Mouse (Mus musculus): ENCODE measurements around the gene Gm17324.
"Not testable (repeated sequence)": the region's sequence is repeated elsewhere in the genome, so short reads cannot be mapped to it uniquely, and the experiment has no call there.

Gene Gm17324

DNA sequence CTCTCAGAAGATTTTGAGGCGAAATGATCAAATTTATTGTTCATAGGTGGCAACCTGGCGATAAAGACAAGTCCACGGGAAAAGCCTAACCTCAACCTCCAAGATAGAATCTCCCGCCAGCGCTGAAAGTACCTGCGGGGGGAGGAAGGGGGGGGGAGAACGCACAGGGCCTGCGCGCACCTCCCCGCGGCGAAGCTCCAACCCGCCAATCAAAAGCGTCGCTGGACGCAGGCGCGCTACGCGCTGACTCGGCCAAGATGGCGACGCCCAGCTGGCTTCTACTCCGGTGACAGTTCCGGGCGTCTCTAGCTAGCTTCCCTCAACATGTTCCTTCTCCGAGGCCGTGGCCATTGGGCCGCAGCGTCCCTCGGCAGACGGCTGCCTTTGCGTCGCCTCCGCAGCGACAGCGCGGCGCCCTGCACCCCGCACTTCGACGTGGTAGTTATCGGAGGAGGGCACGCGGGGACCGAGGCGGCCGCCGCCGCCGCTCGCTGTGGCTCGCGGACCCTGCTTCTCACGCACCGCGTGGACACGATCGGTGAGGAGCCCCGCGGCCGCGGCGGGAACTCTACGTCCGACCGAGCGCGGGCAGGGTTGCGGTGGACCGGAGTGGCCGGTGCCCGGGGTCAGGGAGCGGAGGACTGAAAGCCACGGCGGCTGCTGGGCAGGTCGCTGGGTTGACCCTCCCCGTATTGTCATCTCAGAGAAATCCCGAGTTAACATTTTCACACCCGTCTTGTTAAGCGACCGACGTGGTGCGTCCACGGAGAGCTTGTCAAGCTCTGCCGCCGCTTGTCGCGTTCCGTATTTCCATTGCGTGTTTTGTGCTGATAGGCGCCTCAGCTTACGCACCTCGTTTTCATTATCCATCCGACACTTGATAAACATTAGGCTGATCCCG lies at the start of gene Gm17324, which contains the start of gene Mto1:
Gene Gm17324 (minus strand): TSS at position 814 of the 901 bp plus-strand sequence.
Gene Mto1 (plus strand): TSS at position 236 of the 901 bp plus-strand sequence.
- peak; percentile 86 to 88 for DNase-seq (ENCODE audit: low spot score in 2 of 2)

DNA sequence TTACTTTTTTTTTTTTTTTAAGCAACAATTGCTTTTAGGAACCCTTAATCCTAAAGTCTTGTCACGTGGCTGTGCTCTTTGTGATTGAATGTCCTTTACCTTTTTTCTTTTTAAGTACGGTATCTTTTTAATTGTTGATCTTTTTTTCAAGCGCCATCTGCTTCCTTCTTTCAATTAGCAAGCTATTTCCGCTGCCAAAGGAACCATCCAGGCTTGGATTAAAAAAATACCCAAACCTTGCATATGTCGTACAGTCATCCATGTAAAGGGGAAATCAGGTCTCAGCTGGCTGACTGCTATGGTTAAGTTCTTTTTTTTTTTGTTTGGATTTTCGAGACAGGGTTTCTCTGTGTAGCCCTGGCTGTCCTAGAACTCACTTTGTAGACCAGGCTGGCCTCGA lies 44.6 kb upstream of the Gm17324 start:
- no peak for DNase-seq (ENCODE audit: low spot score in 2 of 2)

DNA sequence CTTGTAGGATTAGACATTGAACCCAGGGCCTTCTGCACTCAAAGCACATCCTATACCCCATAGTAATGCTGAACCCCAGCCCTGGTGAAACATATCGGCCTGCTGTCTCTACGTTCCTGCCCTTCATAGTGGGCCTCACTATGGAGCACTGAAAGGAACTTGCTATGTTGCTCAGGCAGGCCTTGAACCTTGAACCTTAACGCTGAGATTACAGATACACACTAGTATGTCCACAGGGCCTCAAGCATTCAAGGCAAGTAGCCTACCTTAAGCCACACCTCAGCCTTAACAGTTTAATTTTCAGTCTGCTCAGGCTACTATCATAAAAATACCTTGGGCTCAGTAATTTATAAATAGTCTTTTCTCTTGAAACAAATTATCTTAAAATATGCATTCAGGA lies 43.7 kb upstream of the Gm17324 start:
- DNase-seq (ENCODE audit: low spot score in 2 of 2): no peak

DNA sequence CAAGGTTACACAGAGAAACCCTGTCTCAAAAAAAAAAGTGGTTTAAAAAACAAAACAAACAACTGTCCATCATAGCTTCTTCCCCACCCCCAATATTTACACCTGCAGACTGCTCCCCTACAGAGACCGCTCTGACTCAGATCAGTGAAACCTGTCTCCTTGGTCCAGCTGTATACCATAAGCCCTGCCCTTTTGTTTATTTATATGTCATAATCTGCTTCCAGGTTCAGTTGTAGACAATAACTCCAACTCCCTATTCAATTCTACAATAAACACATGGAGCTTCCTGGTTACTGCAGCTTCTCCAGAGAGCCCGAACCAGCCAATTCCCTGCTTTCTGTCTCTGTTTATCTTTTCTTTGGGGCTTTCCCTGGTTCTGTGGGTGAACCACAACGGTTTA lies 42.6 kb upstream of the Gm17324 start:
- DNase-seq (ENCODE audit: low spot score in 2 of 2): no peak

- DNase-seq (ENCODE audit: low spot score in 2 of 2): peak; percentile 48 to 67
These were observed 40.4 kb upstream of the Gm17324 start, which contains the start of gene Eef1a1 for GRCm38 (mm10) chr9:78488890-78489420. Gene Eef1a1, minus strand, starts transcription at chr9:78489151.

- DNase-seq (ENCODE audit: low spot score in 2 of 2): not testable (repeated sequence)
These were observed 39.4 kb upstream of the Gm17324 start for GRCm38 (mm10) chr9:78488021-78488420.

DNA sequence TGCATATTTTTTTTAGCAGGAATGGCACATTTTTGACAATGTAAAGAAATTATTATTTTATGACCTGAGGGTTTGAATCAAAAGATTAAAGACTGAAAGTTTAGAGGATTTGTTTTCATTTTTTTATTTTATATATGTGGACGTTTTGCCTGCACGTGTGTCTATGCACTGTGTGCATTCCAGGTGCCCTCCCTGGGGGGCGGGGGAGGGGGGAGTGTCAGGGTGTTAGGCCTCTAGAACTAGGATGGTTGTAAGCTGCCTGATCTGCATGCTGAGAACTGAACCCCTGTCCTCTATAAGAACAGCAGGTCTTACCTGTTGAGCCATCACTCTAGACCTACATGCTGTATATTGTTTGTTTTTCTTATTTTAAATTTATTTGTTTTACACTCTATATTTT lies 36.1 kb upstream of the Gm17324 start:
- DNase-seq (ENCODE audit: low spot score in 2 of 2): no peak

GRCm38 (mm10) chr9:78482386-78482785 lies 33.8 kb upstream of the Gm17324 start:
- DNase-seq (ENCODE audit: low spot score in 2 of 2): no peak

DNA sequence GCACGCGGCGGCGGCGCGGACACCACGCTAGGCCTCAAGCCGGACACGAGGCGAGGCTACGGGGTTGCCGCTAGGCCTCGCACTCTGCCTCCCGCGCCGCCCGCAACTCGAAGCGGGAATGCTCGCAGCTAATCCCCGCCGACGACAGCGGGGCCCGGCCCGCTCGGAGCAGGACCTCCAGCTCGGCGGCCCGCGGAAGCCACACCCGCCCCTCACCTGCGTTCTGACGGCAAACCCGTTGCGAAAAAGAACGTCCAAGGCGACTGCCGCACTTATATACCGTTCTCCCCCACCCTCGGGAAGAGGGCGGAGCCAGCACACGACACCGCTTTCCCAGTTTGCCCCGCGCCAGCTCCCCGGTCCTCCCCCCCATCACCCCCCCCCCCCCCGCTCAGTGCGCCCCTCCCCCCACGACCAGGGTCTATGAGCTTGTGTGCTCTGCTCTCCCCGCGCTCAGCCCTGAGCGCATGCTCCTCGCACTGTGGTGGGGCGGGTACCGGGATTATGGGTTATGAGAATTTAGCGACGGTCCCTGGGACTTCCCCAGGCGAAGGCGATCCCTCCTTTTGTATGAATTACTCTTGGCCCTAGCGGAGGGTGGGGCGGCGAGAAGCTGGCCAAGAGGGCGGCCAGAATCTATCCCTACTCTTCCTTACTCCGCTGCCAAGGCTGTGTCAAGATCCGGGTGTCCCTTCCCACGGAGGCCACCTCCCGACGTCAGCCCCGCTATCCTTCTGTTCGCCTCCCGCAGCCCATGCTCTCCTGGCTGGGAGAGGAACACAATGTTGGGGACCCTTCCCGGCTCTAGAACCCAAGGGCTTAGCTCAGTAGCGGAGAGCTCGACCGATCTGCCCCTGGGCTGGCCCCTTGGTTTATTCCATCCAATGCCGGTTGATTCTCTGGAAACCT lies 33.1 kb upstream of the Gm17324 start:
- peak; percentile 96 to 97 for DNase-seq (ENCODE audit: low spot score in 2 of 2)

GRCm38 (mm10) chr9:78480706-78481358 lies 32.2 kb upstream of the Gm17324 start:
- peak; percentile 69 to 77 for DNase-seq (ENCODE audit: low spot score in 2 of 2)

DNA sequence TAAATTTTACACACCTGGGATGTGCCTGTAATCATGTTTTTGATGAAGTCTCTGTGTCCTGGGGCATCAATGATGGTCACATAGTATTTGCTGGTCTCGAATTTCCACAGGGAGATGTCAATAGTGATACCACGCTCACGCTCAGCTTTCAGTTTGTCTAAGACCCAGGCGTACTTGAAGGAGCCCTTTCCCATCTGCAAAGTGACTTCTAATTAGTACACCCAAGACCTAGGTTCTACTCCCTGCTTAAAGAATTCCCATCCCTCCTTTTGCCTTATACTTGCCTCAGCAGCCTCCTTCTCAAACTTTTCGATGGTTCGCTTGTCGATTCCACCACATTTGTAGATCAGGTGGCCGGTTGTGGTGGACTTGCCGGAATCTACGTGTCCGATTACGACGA lies 31.6 kb upstream of the Gm17324 start:
- peak; percentile 5 to 10 for DNase-seq (ENCODE audit: low spot score in 2 of 2)

DNA sequence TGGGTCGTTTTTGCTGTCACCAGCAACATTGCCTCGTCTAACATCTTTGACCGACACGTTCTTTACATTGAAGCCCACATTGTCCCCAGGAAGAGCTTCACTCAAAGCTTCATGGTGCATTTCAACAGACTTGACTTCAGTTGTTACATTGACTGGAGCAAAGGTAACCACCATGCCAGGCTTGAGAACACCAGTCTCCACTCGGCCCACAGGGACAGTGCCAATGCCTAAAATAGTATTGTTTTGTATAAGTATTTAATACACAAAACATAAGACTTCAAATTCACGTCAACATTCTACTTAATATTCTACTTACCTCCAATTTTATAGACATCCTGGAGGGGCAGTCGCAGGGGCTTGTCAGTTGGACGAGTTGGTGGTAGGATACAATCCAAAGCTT lies 30.7 kb upstream of the Gm17324 start:
- DNase-seq (ENCODE audit: low spot score in 2 of 2): not testable (repeated sequence)

GRCm38 (mm10) chr9:78478009-78478605 lies 29.5 kb upstream of the Gm17324 start:
- not testable (repeated sequence) for DNase-seq (ENCODE audit: low spot score in 2 of 2)

DNA sequence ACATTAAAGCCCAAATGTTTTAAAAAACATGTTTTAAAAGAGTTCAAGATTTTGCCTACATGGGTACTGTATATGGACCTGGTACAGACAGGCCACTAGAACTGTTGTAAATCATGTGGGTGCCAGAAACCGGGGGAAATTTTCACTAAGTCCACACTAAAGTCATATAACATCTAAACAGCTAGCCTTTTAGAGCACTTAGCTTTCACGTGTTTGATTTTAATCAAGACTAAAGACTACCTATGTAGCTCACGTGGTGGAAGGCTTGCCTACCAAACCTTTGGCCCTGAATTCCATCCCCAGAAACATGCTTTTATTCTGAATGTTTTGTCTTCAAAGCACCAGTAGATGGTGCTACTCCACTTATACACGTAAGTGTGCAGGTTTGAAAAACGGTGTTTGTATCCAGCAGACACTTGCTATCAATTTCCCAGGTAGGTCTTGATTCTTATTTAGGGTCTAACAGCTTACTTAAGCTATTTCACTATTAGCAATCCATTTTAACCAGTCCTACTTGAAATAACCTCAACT lies 28.5 kb upstream of the Gm17324 start:
- peak in 1 of 2 experiments; percentile 9 for DNase-seq (ENCODE audit: low spot score in 2 of 2)

DNA sequence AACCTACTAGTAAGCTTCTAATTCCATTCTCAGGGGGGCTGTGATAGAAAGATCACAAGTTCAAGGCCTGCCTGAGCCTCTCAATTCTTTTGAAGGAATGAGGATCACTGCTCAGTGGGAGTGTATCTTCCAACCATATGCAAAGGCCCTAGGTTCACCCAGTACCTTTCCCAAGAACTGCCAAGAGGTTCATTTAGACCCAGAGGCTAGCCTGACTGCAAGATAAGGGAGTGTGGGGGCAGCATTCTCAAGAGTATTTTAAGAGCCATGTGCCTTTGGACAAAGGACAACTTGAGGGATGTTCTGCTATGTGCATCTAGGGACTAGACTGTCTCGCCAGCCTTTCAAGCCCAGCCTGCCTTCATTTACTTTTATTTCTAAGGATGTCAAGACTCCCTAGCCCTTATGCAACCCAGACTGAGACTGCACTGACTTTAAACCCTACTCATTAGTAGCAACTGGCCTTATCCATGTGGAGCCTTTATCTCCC lies 28.0 kb upstream of the Gm17324 start:
- no peak for DNase-seq (ENCODE audit: low spot score in 2 of 2)

DNA sequence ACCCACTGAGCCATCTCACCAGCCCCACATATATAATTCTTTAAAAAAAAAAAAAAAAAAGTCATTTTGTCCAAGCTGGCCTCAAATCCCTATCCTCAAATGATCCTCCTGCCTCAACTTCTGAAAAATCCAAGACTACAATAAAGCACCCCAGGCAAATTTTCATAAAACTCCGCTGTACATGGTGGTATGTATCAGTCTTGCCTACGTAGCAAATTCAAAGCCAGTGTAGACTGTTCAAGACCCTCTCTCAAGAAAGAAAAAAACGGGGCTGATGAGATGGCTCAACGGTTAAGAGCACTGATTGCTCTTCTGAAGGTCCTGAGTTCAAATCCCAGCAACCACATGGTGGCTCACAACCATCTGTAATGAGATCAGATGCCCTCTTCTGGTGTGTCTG lies 27.3 kb upstream of the Gm17324 start:
- DNase-seq (ENCODE audit: low spot score in 2 of 2): no peak

- no peak for DNase-seq (ENCODE audit: low spot score in 2 of 2)
These were observed 26.8 kb upstream of the Gm17324 start for GRCm38 (mm10) chr9:78475383-78475780.

- no peak for DNase-seq (ENCODE audit: low spot score in 2 of 2)
These were observed 26.3 kb upstream of the Gm17324 start for GRCm38 (mm10) chr9:78474771-78475382.

DNA sequence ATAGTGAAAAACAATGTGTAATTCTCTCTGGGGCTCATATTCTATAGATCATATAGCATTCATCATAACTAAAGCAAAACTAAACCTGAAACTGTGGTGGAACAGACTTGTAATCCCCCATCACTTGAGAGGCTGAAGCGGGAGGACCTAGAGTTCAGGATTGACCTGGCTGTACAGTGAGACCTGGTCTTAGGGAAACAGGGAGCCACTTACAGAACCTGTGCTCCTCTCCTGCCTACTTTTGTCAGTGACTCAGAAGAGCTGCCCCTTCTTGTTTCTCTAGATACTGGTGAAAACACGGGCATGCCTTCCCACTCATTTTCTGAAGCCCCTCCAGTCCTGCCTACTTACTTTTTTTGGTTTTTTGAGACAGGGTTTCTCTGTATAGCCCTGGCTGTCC lies 25.7 kb upstream of the Gm17324 start:
- DNase-seq (ENCODE audit: low spot score in 2 of 2): no peak

- no peak for DNase-seq (ENCODE audit: low spot score in 2 of 2)
These were observed 25.0 kb upstream of the Gm17324 start for GRCm38 (mm10) chr9:78473588-78473987.
